ENCODE assay signal across 9 mouse cellular contexts in genomic region chr19:27123806-27124469, GRCm38 (mm10).
DNase-seq lines count a peak whose midpoint lies in the region; ATAC-seq and TF ChIP-seq lines count a peak whose summit lies in the region.
"Had no signal": no experiment of that assay in that cellular context is flagged by ENCODE, and none has a peak within 500 bp of the region (broad histone marks: within the 10 kb centered on the region; RNA-seq: fewer than 3 reads in every experiment).

No protein-coding gene starts in this region.

- no peaks in the 10 kb centered on the region for H3K9me3 ChIP-seq in liver, embryonic 14.5 days (ENCODE audit: control insufficient read depth, low read length)
- H3K9me3 ChIP-seq in stomach, postnatal 0 days (ENCODE audit: control insufficient read depth, low read length): no peaks in the 10 kb centered on the region
- H3K9me3 ChIP-seq: neural tube, embryonic 12.5 days had no signal

- H3K27ac ChIP-seq in liver, embryonic 14.5 days: no peak overlapping the region
- H3K27ac ChIP-seq in stomach, postnatal 0 days (replicated peaks): no peak overlapping the region
- H3K27ac ChIP-seq: neural tube, embryonic 12.5 days had no signal

- no peak for ATAC-seq in liver, embryonic 14.5 days (ENCODE audit: insufficient read depth)
- peak; percentile 49; the same call in 1 of the 2 replicates for ATAC-seq in stomach, postnatal 0 days (ENCODE audit: low FRiP score, low TSS enrichment)
- ATAC-seq in monocyte, adult 5-6 weeks (replicated peaks; ENCODE audit: insufficient number of reproducible peaks, low FRiP score, low TSS enrichment, poor library complexity, severe bottlenecking): no peak

- TF ChIP-seq CTCF in liver, embryonic 14.5 days (IDR thresholded peaks at IDR 0.05; ENCODE audit: low read depth): peak; percentile 56
- TF ChIP-seq CTCF in stomach, postnatal 0 days (IDR thresholded peaks at IDR 0.05; ENCODE audit: low read depth): peak; percentile 71

- H3K4me3 ChIP-seq in liver, embryonic 14.5 days (ENCODE audit: insufficient read depth in 1 of 2, low read depth in 2 of 2, low read length in 2 of 2): no peak overlapping the region
- no peak overlapping the region for H3K4me3 ChIP-seq in stomach, postnatal 0 days (ENCODE audit: low read depth, low read length)
- H3K4me3 ChIP-seq: neural tube, embryonic 12.5 days had no signal

- peak; percentile 16 for DNase-seq in right cerebral cortex, adult 18-20 months
- no peak for DNase-seq in right cerebral cortex, postnatal 25 days
- peak; percentile 22 for DNase-seq in cerebellum, adult 11 months
- peak; percentile 22 to 50 for DNase-seq in frontal cortex, postnatal 10 days (ENCODE audit: low spot score in 2 of 2)
- DNase-seq in kidney, adult 8-10 months: peak; percentile 25 to 39
- peak in 1 of 3 experiments; percentile 3 for DNase-seq in liver, embryonic 14.5 days (ENCODE audit: low read depth in 3 of 3, low spot score in 3 of 3)
- DNase-seq in stomach, postnatal 0 days (ENCODE audit: low spot score): peak; percentile 68

- no peaks in the 10 kb centered on the region for H3K27me3 ChIP-seq in liver, embryonic 14.5 days (ENCODE audit: control insufficient read depth, insufficient read depth, low read length)
- H3K27me3 ChIP-seq in stomach, postnatal 0 days (ENCODE audit: control insufficient read depth, insufficient read depth, low read length): no peaks in the 10 kb centered on the region
- H3K27me3 ChIP-seq: neural tube, embryonic 12.5 days had no signal

- no peaks in the 10 kb centered on the region for H3K36me3 ChIP-seq in liver, embryonic 14.5 days (replicated peaks; ENCODE audit: control insufficient read depth, insufficient read depth, low read depth)
- no peaks in the 10 kb centered on the region for H3K36me3 ChIP-seq in stomach, postnatal 0 days (ENCODE audit: control insufficient read depth, insufficient read depth, low read length)
- H3K36me3 ChIP-seq: neural tube, embryonic 12.5 days had no signal

- no peak overlapping the region for H3K9ac ChIP-seq in liver, embryonic 14.5 days (replicated peaks)
- no peak overlapping the region for H3K9ac ChIP-seq in stomach, postnatal 0 days (ENCODE audit: low read length)
- H3K9ac ChIP-seq: neural tube, embryonic 12.5 days had no signal

- 24% methylated on average over 11 of the region's 11 CpGs for WGBS in liver, embryonic 14.5 days (ENCODE audit: insufficient replicate concordance)
- 60% methylated on average over 11 of the region's 11 CpGs for WGBS in stomach, postnatal 0 days

- no peak for TF ChIP-seq EP300 in liver, embryonic 14.5 days (IDR thresholded peaks at IDR 0.05; ENCODE audit: low read depth)
- TF ChIP-seq EP300 in stomach, postnatal 0 days (optimal IDR thresholded peaks at IDR 0.05): no peak

- no peaks in the 10 kb centered on the region for H3K4me1 ChIP-seq in liver, embryonic 14.5 days (replicated peaks; ENCODE audit: control insufficient read depth in 2 of 2, insufficient read depth in 2 of 2, low read length in 1 of 2)
- no peaks in the 10 kb centered on the region for H3K4me1 ChIP-seq in stomach, postnatal 0 days (replicated peaks; ENCODE audit: control insufficient read depth, insufficient read depth)
- H3K4me1 ChIP-seq: neural tube, embryonic 12.5 days had no signal

- no peak overlapping the region for H3K4me2 ChIP-seq in liver, embryonic 14.5 days (ENCODE audit: low read depth)
- H3K4me2 ChIP-seq in stomach, postnatal 0 days (replicated peaks; ENCODE audit: low read depth): no peak overlapping the region
- H3K4me2 ChIP-seq: neural tube, embryonic 12.5 days had no signal
